Mouse (Mus musculus): ENCODE measurements around the gene BC005537.
"Not testable (repeated sequence)": the region's sequence is repeated elsewhere in the genome, so short reads cannot be mapped to it uniquely, and the experiment has no call there.

The BC005537 gene

DNA sequence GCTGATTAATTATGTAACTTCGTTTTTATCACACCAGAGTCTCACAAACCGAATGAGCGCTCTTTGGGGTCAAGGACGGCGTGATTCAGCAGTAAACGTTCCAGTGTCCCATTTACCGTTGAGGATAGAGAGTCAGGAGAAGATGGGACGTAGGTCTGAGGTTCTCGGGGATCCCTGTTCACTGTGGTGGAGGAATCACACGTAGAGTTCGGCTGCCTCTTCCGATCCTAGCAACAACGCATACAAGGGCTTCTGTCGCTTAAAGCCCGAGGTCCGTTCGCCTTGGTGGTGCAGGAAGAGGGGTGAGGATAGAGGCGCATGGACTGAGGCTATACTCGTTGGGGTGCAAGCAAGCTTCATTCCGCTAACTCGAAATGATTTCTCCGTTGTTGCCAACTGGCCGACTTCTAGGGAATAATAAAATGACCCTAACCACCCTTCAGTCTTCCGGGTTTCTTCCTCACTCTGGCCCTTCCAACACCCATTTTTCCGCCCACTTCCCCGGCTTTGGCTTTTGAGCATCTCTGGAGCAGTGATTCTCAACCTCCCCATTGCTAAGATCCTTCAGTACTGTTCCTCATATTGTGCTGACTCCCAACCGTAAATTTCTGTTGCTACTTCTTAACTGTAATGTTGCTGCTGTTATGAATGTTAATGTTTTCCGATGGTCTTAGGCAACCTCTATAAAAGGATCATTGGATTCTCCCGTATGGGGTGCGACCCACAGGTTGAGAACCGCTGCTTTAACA lies 1.4 kb upstream of the BC005537 start:
- DNase-seq (ENCODE audit: low spot score in 2 of 2), result peak; percentile 16 to 34

GRCm38 (mm10) chr13:24800674-24801307 lies 666 bp upstream of the BC005537 start:
- peak; percentile 98 to 99 for DNase-seq (ENCODE audit: low spot score in 2 of 2)

DNA sequence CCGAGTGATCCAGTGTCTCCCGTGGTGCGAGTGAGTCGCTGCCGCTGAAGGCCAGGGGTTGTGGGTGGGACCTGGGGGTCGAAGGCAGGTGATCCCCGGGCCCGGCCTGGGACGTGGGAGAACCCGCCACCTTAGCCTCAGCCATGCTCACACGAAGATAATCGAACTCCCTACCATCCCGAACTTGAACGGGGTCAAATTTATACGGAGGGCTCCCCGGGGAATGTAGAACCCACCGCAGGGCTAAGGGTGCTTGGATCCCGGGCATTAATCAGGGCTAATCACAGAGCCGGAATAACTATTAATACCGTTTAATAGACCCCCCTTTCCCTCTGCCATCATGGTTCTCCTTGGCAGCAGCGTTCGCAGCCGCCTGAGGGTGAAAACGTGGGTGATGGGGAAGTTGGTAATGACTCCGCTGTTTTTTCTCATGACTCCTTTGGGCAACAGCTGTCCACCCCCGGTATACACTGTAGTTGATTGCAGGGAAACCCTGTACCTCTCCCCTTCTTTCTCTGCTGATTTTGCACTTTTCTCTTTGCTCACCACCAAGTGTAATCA lies 754 bp downstream of the BC005537 start:
- peak; percentile 54 to 61 for DNase-seq (ENCODE audit: low spot score in 2 of 2)

DNA sequence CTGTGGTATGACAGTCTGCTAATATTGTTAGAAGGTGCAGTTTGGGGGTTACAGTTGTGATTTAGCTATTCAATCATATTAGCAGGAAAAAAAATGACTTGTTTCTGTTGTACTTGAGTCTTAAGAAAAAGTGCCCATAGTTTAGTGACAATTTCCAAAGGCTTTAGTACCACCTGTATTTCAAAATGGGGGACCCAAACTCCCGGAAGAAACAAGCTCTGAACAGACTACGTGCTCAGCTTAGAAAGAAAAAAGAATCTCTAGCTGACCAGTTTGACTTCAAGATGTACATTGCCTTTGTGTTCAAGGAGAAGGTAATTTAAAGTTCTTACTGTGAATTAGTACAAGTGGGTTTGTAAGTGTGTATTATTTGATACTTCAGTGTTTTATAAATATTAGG lies 1.7 kb downstream of the BC005537 start:
- no peak for DNase-seq (ENCODE audit: low spot score in 2 of 2)

DNA sequence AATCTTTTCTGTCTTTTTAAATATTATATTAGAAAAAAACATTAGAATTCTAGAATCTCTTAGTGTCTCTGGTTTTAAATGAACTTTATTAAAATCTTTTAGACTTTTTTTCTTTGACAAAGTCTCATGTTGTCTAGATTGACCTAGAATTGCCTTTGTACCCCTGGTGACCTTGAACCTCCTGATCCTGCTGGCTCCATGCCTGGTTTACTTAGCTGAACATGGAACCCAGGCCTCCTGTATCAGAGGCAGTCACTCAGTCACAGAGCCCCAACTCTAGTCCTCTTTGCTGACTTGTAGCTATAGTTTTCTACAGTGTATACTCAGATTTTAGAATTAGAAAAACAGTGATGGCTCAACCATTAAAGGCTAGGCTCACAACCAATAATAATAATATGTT lies 4.6 kb downstream of the BC005537 start:
- no peak for DNase-seq (ENCODE audit: low spot score in 2 of 2)

DNA sequence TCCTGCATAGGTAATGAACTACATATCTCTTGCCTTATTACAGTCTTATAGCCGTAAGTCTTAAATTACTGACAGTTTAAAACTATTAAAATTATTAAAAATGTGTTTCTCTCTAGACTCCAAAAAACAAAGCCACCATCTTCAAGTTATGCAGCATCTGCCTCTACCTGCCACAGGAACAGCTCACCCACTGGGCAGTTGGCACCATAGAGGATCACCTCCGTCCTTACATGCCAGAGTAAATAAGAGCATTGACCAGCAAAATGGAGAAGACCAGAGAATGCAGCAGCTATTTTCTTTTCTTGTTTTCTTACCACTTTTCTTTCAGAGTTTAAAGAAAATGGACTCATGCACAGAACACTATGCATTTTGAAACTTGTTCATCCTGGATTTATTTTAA lies 11.1 kb downstream of the BC005537 start:
- no peak for DNase-seq (ENCODE audit: low spot score in 2 of 2)

- DNase-seq (ENCODE audit: low spot score in 2 of 2), result no peak
These were observed 13.2 kb downstream of the BC005537 start for GRCm38 (mm10) chr13:24814616-24815015.

GRCm38 (mm10) chr13:24816125-24817092 lies 15.0 kb downstream of the BC005537 start:
- DNase-seq (ENCODE audit: low spot score in 2 of 2), result no peak

GRCm38 (mm10) chr13:24819931-24820330 lies 18.5 kb downstream of the BC005537 start:
- no peak for DNase-seq (ENCODE audit: low spot score in 2 of 2)

DNA sequence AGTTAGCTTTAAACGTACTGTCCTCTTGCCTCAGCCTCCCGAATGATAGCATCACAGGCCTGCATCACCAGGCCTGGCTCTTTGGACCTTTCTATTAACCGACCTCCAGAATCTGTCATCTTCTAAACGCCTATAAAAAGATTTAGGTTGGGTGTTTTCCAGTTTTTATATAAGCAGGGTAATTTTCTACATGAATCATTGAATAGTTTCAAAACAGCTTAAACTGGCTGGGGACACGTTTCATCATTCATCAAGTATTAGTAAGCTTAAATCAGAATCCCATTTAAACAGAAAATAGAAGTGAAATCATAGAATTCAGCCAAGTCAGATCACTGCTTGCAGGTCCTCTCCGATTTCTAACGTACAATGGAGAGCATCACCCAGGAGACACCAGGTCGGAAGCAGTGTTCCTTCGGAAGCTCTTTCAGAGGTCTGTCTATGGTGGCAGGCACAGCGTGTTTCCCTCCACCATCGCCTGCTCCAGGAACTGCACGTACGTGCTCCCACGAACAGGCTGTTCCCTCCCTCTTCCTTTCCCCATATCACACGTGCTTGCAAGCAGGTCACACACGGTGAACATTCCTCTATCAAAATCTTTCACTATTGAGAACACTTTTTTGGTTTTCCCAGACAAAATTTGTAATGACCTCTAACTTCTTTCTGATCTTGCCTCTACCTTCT lies 21.3 kb downstream of the BC005537 start:
- DNase-seq (ENCODE audit: low spot score in 2 of 2), result no peak

GRCm38 (mm10) chr13:24824647-24825046 lies 23.2 kb downstream of the BC005537 start:
- DNase-seq (ENCODE audit: low spot score in 2 of 2), result no peak

DNA sequence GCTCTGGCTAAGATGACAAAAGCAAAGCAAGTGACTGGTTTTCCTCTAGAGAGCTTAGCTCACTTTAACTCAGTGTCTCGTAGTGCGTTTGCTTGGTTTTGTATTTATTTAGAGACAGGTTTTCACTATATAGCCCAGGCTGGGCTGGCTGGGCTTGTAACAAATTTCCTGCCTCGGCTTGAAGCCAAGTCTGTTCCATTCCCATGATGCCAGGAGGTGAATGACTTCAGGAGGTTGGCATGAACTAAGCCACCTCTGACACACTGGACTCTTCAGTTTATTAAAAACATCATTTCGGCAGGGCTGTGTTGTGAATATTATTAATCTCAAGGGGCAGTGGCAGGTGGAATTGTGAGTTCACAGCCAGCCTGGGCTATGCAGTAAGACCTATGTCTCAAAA lies 24.1 kb downstream of the BC005537 start:
- no peak for DNase-seq (ENCODE audit: low spot score in 2 of 2)

DNA sequence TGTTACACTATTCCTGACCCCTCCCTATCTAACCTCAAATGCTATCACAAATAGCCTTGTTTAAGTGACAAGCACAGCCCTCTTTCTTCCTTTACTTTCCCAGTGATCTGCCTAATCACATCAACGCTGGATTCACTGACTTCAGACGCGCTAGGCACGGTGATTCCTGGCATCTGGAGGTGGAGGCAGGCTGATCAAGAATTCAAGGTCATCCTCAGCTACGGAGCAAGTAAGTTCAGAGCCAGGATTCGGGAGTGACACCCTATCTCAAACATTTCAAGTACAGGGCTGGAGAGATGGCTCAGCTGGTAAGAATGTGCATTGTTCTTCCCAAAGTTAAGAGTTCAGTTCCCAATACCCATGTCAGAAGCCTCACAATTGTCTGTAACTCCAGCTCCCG lies 24.7 kb downstream of the BC005537 start:
- no peak for DNase-seq (ENCODE audit: low spot score in 2 of 2)

DNA sequence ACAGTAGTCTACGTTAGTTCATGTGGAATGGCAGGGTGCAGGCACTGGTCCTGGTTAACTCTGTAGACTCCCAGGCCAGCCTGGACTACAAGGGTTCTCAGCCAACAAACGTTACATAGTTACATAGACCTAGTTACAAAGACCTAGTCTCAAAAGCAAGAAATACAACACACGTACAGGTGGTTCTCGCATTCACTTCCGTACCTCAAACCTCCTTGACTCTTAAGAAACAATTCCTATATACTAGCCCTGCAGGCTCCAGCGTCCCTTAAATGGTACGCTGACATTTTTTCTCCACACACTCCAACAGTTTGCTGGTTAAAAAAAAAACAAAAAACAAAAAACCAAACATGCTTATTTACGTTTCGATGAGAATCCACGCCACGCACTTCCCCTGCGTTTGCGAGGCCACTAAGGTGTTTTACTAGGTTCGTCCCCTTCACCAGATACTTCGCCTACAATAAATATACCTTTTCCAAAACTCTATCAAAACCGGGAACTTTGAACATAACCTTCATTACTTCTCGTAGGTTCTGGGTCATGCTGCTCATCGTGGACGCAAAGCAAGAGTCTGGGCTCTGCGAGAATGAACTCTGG lies 29.4 kb downstream of the BC005537 start:
- DNase-seq (ENCODE audit: low spot score in 2 of 2), result no peak

- peak; percentile 94 to 96 for DNase-seq (ENCODE audit: low spot score in 2 of 2)
These were observed 30.1 kb downstream of the BC005537 start, which contains the start of the genes Acot13 and Tdp2 for GRCm38 (mm10) chr13:24831353-24832130. Gene Acot13 (minus strand): TSS chr13:24831540. Gene Tdp2 (plus strand): TSS chr13:24831679.

- DNase-seq (ENCODE audit: low spot score in 2 of 2), result no peak
These were observed 30.8 kb downstream of the BC005537 start for GRCm38 (mm10) chr13:24832131-24832810.

GRCm38 (mm10) chr13:24832811-24833155 lies 31.3 kb downstream of the BC005537 start:
- DNase-seq (ENCODE audit: low spot score in 2 of 2), result no peak

- DNase-seq (ENCODE audit: low spot score in 2 of 2), result not testable (repeated sequence)
These were observed 36.3 kb downstream of the BC005537 start for GRCm38 (mm10) chr13:24837765-24838164.

GRCm38 (mm10) chr13:24839831-24840230 lies 38.4 kb downstream of the BC005537 start:
- no peak for DNase-seq (ENCODE audit: low spot score in 2 of 2)
